Mouse (Mus musculus) liver, embryonic 14.5 days (tissue): ENCODE measurements at regions not wholly inside any gene's neighbourhood (a gene's known extent, or its start where the extent isn't known, plus 50 kb on each side); places are given as distances from the start of the nearest gene placed in this dataset.

Source experiments
- ATAC-seq: fragments of 200-750 bp; cut with Nextera tagmentation; 2 replicates; pipeline ENCODE4 v1.8.0; 2017; ENCODE audit warnings: moderate number of reproducible peaks, mild to moderate bottlenecking, moderate library complexity; ENCODE audit not compliant: insufficient read depth
- DNase-seq, 3 experiments: peaks; one replicate each; pipeline ENCODE4 v3.0.0-alpha.2; 2012 to 2013; ENCODE audit warnings: low read depth in 3 of 3, low spot score in 3 of 3
- H3K27ac ChIP-seq: fragments of 300-500 bp; sonication (generic); 2 replicates; pipeline ENCODE4 v1.5.1; 2014; ENCODE audit warnings: moderate library complexity, mild to moderate bottlenecking, control low read depth, inconsistent platforms
- H3K27me3 ChIP-seq: fragments of 300-500 bp; sonication (generic); 2 replicates; pipeline ENCODE4 v1.6.1; 2014; ENCODE audit warnings: mild to moderate bottlenecking, low read length, moderate library complexity; ENCODE audit not compliant: control insufficient read depth, insufficient read depth
- H3K36me3 ChIP-seq: fragments of 300-500 bp; sonication (generic); replicated peaks from 2 replicates; pipeline ENCODE4 v1.6.1; 2014; ENCODE audit warnings: low read depth; ENCODE audit not compliant: control insufficient read depth, insufficient read depth
- H3K4me1 ChIP-seq, 2 experiments: fragments of 200-500 bp in 1 of 2; fragments of 300-500 bp in 1 of 2; sonication (generic) in 1 of 2; replicated peaks; 2 replicates each; pipeline ENCODE4 v1.6.1; 2012 to 2014; ENCODE audit warnings: antibody characterized with exemption in 1 of 2, inconsistent platforms in 1 of 2, low read length in 1 of 2; ENCODE audit not compliant: control insufficient read depth in 2 of 2, insufficient read depth in 2 of 2
- H3K4me2 ChIP-seq: fragments of 300-500 bp; sonication (generic); 2 replicates; pipeline ENCODE4 v1.6.1; 2014; ENCODE audit warnings: low read depth, mild to moderate bottlenecking, control low read depth, moderate library complexity
- H3K4me3 ChIP-seq, 2 experiments: fragments of 200-500 bp in 1 of 2; fragments of 300-500 bp in 1 of 2; sonication (generic) in 1 of 2; 2 replicates each; pipeline ENCODE4 v1.5.1; 2012 to 2014; ENCODE audit warnings: low read depth in 2 of 2, low read length in 2 of 2, mild to moderate bottlenecking in 2 of 2, control low read depth in 1 of 2, inconsistent platforms in 1 of 2, moderate library complexity in 1 of 2; ENCODE audit not compliant: insufficient read depth in 1 of 2
- H3K9ac ChIP-seq: fragments of 300-500 bp; sonication (generic); replicated peaks from 2 replicates; pipeline ENCODE4 v1.6.1; 2014; ENCODE audit warnings: mild to moderate bottlenecking, control low read depth, moderate library complexity
- H3K9me3 ChIP-seq: fragments of 300-500 bp; sonication (generic); 2 replicates; pipeline ENCODE4 v1.6.1; 2016; ENCODE audit warnings: low read length, mixed read lengths; ENCODE audit not compliant: control insufficient read depth
- CTCF ChIP-seq: IDR thresholded peaks from 2 replicates; pipeline ENCODE4 v1.5.1; 2016; ENCODE audit warnings: antibody characterized with exemption, low read depth, control low read depth
- EP300 ChIP-seq: IDR thresholded peaks from 2 replicates; pipeline ENCODE4 v1.6.1; 2016; ENCODE audit warnings: antibody characterized with exemption, low read depth
- WGBS: fragments of 180-500 bp; shearing (Covaris S2); extraction: QIAGEN DNeasy Blood & Tissue Kit; methylation state at CpG from one replicate; pipeline ENCODE4 v1.1.7; 2014; ENCODE audit not compliant: insufficient replicate concordance; 5-methylcytosine and 5-hydroxymethylcytosine counted together

GRCm38 (mm10) chr2:75034708-75035107, 209.1 kb downstream of the Mtx2 start:
- no peaks in the 10 kb centered on the region for H3K27me3 ChIP-seq
- 47% methylated on average over 3 of the region's 3 CpGs for WGBS
- no peak overlapping the region for H3K27ac ChIP-seq
- DNase-seq (no peak), ATAC-seq (no peak)
- H3K4me2 ChIP-seq: no peak overlapping the region
- H3K4me1 ChIP-seq: no peaks in the 10 kb centered on the region
- no peak for TF ChIP-seq CTCF
- TF ChIP-seq EP300: no peak
- no peaks in the 10 kb centered on the region for H3K9me3 ChIP-seq
- no peaks in the 10 kb centered on the region for H3K36me3 ChIP-seq
- no peak overlapping the region for H3K9ac ChIP-seq
- no peak overlapping the region for H3K4me3 ChIP-seq

- Histone ChIP-seq H3K4me1 (no peaks in the 10 kb centered on the region), H3K27me3 (no peaks in the 10 kb centered on the region), H3K9me3 (no peaks in the 10 kb centered on the region), H3K4me3 (no peak overlapping the region), H3K9ac (no peak overlapping the region), H3K4me2 (no peak overlapping the region), H3K36me3 (no peaks in the 10 kb centered on the region), H3K27ac (no peak overlapping the region)
- ATAC-seq (no peak), DNase-seq (no peak)
- TF ChIP-seq CTCF: no peak
- TF ChIP-seq EP300: no peak
- 41% methylated on average over 3 of the region's 3 CpGs for WGBS
Observed at GRCm38 (mm10) chr2:75039066-75039465, 213.5 kb downstream of the Mtx2 start.

GRCm38 (mm10) chr2:75046892-75047291, 221.3 kb downstream of the Mtx2 start:
- 64% methylated on average over 6 of the region's 6 CpGs for WGBS
- Histone ChIP-seq H3K9me3 (no peaks in the 10 kb centered on the region), H3K4me3 (no peak overlapping the region), H3K4me1 (no peaks in the 10 kb centered on the region), H3K9ac (no peak overlapping the region), H3K4me2 (no peak overlapping the region), H3K27me3 (no peaks in the 10 kb centered on the region), H3K36me3 (no peaks in the 10 kb centered on the region), H3K27ac (no peak overlapping the region)
- ATAC-seq (no peak), DNase-seq (no peak)
- TF ChIP-seq EP300 (no peak), CTCF (no peak)

- Histone ChIP-seq H3K4me2 (no peak overlapping the region), H3K9ac (no peak overlapping the region), H3K4me1 (no peaks in the 10 kb centered on the region), H3K27ac (no peak overlapping the region), H3K4me3 (no peak overlapping the region), H3K9me3 (no peaks in the 10 kb centered on the region), H3K36me3 (no peaks in the 10 kb centered on the region), H3K27me3 (no peaks in the 10 kb centered on the region)
- TF ChIP-seq CTCF (no peak), EP300 (no peak)
- DNase-seq: no peak
- no peak for ATAC-seq
- 33% methylated on average over 6 of the region's 6 CpGs for WGBS
Observed at GRCm38 (mm10) chr2:75048071-75048470, 222.5 kb downstream of the Mtx2 start.

GRCm38 (mm10) chr2:75054474-75055186, 229.0 kb downstream of the Mtx2 start:
- Histone ChIP-seq H3K9ac (no peak overlapping the region), H3K9me3 (no peaks in the 10 kb centered on the region), H3K4me2 (peak overlapping the region; percentile 27), H3K27me3 (peaks cover 3% of the 10 kb centered on the region; the same call in 1 of the 2 replicates), H3K27ac (no peak overlapping the region), H3K4me3 (peak overlapping the region in 1 of 2 experiments; percentile 9; a peak in 1 of 4 replicates), H3K4me1 (0 out of 4 replicates have a peak, but pooled peaks cover 0 to 2% of the 10 kb centered on the region in 2 experiments), H3K36me3 (no peaks in the 10 kb centered on the region)
- DNase-seq (no peak), ATAC-seq (no peak)
- 20% methylated on average over 14 of the region's 14 CpGs for WGBS
- no peak for TF ChIP-seq EP300
- no peak for TF ChIP-seq CTCF
